Mouse (Mus musculus): ENCODE measurements around the gene Arl3.

The Arl3 gene

DNA sequence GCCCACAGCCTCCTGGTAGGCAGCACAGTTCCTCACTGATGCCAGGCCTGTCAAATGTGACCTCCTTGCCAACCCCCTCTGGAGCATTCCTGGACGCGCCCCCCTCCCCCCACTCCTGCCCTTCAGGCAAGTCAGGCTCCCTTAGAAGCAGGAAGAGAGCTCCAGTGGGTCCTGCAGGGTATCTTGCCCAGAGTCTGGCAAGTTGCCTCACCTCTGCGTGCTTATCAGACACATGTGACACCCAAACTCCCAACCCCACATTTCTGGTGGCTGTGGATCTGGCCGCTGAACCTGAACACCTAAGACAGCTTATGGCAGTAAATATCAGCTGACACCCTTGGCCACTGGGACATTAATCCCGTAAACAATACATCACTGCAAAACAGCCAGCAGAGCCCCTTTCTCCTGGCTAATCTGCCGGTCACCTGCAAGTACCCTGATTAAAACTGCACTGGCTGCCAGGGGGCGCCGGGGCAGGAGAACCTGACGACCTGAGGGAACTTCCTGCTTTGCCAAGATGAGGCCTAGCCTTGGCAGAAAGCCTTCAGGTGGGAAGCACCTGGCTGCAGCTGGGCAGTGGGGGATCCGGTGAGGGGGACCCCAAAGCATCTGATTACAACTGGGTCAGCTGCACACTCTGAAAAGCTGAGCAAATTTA is 40.8 kb downstream of the Arl3 start:
- DNase-seq: no peak

GRCm38 (mm10) chr19:46531071-46532030 is 41.6 kb downstream of the Arl3 start:
- DNase-seq: no peak

DNA sequence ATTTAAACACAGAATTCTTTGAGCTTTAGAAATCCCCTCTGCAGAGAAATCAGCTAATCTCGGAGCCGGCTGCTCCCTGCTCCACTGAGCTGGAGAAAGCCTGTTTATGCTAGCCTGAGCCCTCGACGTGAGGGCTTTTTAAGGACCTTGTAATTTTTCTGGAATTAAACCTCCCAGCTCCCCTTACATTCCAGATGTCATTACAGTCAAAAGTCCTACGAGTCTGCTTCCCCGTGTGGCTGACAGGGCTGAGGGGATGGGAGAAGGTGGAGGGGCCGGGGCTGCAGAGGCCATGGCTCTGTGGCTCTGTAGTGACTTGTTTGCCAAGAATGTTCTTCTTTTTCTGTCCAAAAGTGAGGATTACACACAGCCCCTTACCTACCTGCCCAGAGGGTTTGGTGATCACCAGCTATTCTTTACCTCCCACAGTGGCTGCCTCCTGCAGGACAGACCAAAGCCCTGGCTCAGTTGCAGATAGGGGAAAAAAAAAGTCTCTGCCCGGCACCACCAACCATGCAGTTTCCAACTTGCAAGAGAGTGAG is 42.5 kb downstream of the Arl3 start:
- no peak for DNase-seq

- DNase-seq: no peak
These were observed 43.2 kb downstream of the Arl3 start for GRCm38 (mm10) chr19:46529601-46530448.

DNA sequence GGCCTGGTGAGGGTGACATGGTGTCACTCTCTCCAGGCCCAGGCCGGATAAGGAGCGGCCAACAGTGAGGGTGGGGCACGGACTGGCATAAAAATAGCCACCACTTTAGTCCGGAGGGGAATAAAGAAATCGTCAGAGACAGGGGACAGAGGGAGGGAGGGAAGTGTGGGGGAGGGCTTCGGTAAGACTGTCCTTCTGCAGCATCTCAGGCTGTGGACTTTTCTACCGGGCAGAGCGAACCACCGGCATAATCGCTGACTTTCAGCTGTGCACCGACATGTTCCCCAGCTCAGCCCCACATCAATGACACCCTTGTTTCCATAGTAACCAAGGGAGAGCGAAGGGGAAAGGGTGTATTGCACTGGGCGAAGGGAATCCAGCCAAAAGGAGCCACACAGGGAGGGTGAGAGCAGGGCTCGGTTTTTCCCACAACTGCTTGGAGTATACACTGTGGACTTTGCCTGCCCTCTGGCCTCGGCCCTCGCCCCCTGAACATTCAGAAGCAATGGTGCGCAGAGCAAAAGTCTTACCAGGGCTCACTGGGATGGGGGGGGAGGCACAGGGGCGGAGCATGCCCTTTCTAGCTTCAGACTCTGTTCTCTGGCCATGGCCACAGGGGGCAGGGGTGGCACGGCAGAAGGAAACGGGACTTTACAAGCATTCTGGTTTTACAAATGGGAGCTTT is 44.3 kb downstream of the Arl3 start:
- peak; percentile 65 to 73 for DNase-seq

DNA sequence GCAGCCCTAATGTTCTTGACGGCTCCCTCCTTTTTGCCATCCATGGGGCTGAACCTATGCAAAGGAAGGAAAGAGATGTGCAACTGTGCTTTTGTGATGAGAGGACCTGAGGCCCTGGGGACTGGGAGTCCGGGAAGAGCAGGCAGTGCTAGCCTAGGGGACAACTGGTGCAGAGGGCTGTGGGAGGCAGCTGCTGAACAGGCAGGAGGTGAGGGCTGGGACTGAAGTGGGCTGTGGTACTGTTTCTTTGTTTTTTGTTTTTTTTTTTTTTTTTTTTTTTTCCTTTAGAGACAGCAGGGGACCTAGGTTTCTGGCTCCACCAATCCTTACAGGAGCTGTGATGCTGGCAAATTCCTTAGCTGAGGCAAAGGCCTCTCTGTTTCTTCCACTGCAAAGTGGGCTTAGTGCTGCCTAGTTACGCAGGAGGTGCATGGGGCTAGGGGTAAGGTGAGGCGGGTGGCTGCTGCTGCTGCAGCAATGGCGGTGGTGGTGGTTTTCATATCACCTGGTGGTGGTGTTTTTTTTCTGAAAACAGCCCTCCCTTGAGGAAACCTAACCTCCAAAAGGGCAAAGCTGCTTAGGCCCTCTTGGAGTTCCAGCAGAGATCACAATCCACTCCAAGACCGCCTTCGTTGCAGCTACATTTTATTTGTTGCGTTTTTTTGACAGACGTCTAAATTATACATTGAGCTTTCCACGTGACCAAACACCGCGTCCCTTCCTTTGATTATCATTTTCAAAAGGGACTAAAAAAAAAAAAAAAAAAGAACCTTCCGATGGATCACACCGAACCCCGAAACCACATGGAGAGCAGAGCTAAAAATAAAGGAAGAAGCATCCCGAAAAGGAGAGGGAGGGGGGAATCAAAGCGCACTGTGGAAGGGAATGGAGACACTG is 45.1 kb downstream of the Arl3 start:
- DNase-seq: no peak

- no peak for DNase-seq
These were observed 47.0 kb downstream of the Arl3 start for GRCm38 (mm10) chr19:46525691-46526631.

DNA sequence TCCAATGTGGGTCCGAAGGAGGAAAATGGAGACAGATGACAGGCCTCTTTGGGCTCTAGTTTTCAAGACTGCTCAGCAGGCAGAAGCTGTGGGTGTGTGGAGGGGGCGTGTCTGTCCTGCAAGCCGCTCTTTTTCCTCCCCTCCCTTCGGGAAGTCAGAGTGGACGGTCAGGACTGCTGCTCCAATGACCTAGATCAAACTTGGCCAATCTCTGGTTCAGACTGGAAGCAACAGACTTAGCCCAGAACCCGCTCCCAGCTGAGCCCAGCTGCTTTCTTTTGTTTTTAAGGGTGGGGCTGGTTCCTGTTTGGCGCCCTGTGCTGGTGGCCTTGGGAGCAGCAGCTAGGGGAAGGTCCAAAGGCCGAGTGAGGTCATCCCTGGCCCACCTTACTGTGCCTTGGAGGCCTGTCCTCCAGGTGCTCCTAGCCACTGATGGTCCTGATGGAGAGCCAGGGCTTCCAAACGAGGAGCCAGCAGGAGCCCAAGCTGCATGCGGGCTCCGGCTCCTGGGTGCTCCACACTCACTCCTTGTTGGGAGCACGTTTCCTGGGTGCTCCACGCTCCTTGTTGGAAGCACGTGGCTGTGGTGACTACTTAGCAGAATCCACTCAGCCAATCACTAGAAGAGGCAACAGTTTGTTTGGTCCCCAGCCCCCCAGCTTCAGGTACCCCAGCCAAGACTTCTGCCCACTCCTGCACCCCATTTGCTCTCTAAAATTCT is 48.2 kb downstream of the Arl3 start:
- no peak for DNase-seq

DNA sequence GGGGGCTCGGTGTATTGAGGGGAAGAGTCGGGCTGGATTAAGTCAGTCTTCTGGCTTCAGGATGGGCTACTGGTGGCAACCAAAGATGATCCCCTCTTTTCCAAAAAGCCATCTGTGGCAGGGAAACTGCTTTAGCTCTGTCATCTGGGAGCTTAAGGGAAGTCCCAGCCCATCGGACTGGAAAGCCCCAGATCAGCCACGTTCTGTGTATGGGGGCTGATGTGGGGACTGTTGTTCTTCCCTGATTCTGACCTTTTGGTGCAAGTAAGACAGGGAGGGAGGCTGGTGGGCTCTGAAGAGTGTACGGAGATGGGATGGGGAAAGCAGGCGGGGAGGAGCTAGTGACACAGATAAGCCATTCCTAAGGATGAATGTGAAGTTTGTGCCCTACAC is 48.9 kb downstream of the Arl3 start:
- DNase-seq: no peak

- no peak for DNase-seq
These were observed 49.4 kb downstream of the Arl3 start for GRCm38 (mm10) chr19:46523480-46524151.

GRCm38 (mm10) chr19:46523131-46523479 is 49.9 kb downstream of the Arl3 start:
- DNase-seq: no peak

- DNase-seq: no peak
These were observed 50.5 kb downstream of the Arl3 start for GRCm38 (mm10) chr19:46522433-46523044.

DNA sequence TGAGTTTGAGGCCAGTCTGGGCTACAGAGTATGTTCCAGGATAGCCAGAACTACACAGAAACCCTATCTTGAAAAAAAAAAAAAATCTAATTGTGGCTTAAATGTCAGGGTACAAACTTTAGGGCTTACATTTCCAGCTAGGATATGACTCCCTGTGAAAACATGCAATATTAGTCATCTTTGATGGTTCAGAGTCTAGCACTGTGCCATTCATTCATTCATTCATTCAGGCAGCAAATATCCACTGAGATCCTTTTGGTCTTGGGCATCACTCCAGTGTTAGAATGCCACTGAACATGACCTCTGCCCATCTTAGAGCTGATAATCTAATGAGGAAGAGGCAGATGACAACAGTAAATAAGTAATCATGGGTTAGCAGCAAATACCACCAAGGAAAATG is 51.3 kb downstream of the Arl3 start:
- DNase-seq: no peak

GRCm38 (mm10) chr19:46518828-46519621 is 54.0 kb downstream of the Arl3 start:
- no peak for DNase-seq

DNA sequence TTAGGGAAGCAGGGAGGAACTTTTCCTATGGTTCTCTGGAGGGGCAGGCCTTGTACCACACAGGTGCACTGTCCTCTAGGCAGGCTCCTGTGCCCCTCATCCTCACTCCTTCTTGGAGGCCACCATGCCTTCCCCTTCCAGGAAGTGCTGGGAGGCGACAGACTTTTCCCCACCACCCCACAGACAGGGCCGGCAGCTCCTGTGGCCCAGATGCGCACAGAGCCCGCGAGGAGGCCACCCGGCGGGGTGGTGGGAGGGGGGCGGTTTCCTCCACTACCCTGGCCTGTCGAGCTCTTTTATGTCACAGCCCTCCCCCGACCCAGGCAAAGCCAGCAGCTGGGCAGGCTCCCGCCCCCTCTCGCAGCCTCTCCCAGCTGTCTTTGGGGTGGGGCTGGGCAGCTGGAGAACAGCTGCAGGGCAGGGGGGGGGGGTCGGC is 54.6 kb downstream of the Arl3 start:
- DNase-seq: peak; percentile 77 to 88

DNA sequence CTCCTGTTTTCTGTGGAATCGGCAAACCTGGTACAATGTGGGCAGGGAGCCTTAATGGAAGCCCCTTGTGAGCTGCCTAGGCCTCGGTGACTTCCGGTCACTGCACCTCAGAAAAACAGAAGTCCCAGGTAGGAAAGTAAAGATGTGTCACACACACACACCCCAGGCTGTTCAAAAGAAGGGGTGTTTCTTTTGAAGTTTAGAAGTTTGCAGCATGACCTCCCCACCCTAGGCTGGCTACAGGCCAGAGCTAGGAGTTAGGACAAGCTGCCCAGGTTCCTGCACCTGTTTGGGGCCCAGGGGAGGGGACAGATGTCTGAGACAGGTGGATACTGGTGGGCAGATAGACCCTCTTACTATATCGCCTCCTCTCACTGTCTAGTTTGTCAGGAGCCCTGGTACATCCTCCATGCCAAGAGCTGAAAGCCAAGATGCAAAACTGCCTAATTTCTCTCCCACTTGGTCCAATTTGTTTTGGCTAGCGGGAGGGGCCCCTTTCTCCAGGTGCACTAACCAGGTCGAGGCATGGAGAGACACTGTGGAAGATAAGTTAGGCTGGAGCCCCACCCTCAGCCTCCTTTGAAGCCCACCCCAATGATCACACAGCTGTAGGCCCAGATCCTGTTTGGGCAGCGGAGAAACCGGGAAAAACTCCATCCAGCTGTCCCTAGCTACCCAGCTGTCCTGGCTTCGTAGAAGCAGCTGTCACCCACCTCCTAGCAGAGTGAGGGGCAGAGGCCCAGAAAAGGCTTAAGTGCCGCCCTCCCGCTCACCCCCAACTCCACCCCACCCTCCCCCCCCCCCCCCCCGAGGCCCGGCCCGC is 55.3 kb downstream of the Arl3 start:
- DNase-seq: no peak

Data from thymus, adult 18-20 months (tissue).